Mouse (Mus musculus) embryo, embryonic 9.5 days (tissue): ENCODE results near the gene Smim6.

Experiments used
- DNase-seq: peaks from one replicate; pipeline ENCODE4 v3.0.0-alpha.2; 2017; ENCODE audit errors: extremely low spot score

The Smim6 gene

DNA sequence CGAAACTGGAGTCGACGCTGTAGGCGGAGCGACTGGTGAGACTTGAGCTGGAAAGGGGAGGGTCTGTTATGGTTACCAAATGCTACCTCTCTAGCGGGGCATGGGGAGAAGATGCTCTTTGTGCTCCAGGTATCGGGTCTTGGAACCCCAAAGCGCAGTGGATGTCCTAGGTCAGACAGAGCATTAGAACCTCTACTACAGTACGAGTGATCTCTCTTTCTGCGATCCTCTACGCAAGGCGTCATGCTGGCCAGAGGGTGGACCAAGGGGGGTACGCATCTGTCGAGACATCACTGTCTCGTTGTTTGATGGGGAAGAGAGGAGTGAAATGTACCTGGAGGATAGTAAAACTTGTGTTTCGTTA, 21.9 kb downstream of the Smim6 start:
- no peak for DNase-seq

- DNase-seq, result peak; percentile 48
Measured at GRCm38 (mm10) chr11:115939690-115940329, 28.0 kb downstream of the Smim6 start.

- DNase-seq, result no peak
Measured at GRCm38 (mm10) chr11:115941980-115942379, 30.2 kb downstream of the Smim6 start.

DNA sequence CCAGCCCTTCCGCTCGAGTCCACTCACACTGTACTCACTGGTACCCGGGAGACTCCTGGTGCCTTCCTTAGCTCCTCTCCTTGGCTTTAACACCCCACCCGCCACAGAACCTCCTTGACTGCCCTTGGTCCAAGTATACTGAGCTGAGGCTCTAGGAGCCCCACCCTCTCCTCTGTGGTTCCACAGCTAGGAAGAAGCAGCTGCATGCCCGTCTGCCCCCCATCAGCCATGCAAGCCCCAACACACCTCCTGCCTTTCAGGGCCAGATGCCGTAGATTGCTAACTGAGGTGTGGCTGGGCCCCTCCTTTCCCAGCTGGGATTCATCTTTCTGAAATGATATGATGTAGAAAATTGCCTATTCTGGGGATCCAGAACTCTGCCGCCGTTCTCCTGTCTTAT, 33.4 kb downstream of the Smim6 start:
- DNase-seq, result no peak

DNA sequence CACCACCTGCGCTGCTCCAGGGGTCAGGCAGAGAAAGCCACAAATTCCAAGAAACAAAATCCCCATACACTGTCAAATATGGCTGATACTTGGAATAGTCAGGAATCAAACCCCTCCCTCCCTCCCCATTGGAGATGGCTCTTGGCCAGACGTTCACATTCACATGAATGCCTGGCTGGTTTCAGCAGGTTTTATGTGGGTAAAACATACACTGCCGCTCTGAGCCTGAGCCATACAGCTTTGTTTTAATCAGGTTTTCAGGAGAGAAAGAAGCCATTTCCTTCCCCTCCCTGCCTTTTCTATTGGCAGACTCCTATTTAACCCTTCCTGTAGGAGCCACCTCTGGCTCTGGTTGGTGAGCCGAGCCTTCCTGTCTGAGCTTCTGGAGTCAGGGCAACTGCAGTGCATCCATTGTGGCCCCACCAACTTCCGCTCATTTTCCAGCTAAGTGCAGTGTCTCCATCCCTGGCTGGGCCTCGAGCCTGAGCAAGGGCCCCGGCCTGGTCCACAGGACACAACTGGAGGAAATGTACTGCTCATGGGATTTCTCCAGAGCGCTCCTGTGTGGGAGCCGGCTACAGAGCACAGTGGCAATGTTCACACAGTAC, 34.5 kb downstream of the Smim6 start:
- no peak for DNase-seq

DNA sequence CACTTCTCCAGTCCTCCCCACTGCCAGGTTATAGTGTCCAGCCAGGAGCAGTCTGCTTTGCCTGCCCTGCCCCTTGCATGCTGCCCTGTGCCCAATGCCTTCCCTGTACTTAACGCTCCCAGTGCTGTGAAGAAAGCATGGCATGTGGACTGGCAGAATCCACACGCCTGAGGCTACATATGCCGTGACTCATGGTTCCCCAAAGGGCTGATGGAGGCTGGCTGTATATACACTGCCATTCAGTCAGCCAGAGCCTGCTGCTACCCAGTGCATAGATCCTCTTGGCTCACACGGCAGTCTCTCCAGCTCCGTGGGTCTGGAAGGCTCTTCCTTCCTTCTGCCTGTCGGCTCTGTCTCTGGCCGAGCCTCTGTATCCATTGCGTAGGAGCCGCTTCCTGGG, 36.5 kb downstream of the Smim6 start:
- no peak for DNase-seq

DNA sequence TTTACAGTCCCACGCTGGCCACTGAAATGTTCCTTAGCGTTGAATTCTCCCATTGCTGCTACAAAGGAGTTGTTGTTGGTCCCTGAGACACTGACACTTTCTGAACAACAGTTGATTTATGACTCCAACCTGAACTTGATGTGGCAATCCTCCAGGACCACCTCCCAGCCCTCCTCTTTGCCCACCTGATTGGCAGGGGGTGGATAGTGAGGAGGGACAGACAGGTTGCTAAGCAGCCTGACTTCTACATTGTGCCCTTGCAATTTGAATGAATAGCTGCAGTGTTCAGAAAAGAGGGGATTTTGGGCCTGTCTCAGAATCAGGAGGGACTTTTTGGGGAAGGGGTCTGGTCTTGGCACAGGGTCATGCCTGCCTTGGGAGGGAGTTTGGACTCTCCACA, 38.9 kb downstream of the Smim6 start:
- no peak for DNase-seq

DNA sequence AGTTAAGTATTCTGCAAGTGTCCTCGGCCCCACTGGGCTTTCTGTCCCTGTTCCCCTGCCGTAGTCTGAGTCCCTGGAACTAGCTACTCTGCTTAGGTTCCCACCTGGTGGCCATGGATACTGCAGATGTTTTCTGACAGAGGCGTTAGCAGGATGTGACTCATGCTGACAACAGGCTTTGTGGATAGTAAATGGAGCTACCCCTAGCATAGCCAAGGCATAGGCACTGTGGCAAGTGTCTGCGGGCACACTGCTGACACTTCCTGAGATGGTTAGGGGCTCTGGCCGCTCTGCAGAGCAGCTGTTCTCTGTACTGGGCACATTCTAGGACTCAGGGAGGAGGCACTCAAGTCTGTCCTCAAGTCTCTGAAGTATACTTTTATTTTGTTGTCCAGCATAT, 42.9 kb downstream of the Smim6 start:
- no peak for DNase-seq

DNA sequence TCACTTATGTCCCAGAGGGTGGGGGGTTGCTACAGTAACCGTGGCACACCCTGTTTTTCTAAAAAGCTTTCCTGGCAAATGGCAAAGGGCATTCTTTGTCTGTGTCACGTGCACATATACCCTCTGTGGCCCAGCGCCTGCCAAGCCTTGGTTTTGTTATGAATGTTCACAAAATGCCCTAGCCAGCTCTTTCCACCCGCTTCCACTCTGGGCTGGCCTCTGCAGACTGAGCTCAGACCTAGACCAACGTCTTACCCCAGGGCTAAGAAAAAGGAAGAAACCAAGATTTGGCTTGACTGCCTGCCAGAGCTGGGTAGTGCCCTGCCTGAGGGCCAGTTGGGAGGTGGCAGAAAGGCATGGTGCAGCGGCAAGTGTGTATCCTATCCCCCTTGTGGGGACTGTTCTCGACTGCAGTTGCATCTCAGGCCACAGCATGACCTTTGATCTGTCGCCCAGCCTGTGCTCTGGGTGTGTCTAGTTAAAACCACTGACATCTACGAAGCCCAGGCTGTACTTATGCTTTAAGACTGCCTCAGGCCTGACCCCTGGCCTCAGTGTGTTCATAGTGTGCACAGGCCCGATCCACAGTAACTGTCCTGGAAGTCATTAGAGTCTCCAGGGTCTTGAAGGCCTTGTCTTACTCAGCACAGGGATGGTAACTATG, 43.5 kb downstream of the Smim6 start:
- DNase-seq, result no peak

DNA sequence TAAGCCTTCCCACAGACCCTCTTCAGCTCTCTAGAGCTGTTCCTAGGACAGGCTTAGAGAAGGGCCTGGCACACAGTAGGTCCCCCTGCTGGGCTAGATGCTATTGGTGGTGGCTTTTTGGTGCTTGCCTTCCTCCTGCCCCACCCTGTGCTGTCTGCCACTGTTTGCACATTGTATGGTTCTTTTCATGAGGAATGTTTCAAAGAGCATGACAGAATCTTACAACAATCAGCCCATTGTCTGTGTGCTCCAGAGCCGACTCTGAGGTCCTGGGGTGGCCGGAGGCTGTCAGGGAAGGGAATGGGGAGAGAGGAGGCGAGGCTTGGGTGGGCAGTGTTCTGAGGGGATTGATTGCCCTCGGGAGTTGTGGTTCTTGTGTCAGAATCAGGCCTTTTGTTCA, 44.6 kb downstream of the Smim6 start:
- DNase-seq, result peak; percentile 54

DNA sequence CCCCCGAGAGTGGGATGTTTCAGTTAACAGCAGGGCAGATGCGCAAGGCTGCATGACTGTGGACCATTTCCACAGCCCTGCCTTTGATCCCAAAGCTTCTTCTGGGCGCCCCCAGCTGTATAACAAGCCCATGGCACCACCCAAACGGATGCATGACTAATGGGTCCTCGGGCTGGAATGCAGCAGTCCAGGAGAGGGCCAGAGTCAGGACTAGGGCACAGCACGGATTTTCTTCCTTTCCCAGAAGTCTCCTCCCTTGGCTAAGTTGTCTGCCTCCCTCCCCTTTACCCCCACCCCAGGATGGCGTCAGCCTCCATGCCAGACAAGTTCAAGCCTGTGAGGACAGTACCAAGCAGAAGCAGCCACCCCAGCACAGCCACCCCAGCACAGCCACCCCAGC, 46.2 kb downstream of the Smim6 start:
- DNase-seq, result no peak

GRCm38 (mm10) chr11:115959018-115959417, 47.2 kb downstream of the Smim6 start:
- no peak for DNase-seq

- DNase-seq, result no peak
Measured at GRCm38 (mm10) chr11:115962651-115963412, 51.0 kb downstream of the Smim6 start.
